Mouse (Mus musculus) right cerebral cortex, postnatal 25 days (tissue): ENCODE results near the gene Zfr.

Source experiments
- DNase-seq: peaks from one replicate; pipeline ENCODE4 v3.0.0; 2022

The Zfr gene

DNA sequence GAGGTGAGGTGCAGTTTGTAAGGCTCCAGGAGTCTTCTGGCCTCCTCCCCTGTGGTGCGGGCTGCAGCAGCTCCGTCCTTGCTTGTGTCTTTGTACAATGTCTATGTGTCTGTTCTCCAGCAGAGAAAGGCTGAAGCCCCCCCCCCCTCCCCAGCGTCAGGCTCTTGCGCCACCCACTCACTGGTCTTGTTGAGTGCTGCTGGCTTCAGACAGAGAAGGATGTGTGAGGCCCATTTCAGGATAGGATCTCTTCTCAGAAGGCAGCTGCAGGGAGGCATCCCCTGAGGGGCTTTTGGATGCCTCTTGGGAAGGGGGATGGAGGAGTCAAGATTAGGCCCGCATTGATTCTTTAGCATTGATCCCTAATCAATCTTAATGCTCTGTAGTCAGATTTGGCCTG, 100.2 kb downstream of the Zfr start:
- no peak for DNase-seq

DNA sequence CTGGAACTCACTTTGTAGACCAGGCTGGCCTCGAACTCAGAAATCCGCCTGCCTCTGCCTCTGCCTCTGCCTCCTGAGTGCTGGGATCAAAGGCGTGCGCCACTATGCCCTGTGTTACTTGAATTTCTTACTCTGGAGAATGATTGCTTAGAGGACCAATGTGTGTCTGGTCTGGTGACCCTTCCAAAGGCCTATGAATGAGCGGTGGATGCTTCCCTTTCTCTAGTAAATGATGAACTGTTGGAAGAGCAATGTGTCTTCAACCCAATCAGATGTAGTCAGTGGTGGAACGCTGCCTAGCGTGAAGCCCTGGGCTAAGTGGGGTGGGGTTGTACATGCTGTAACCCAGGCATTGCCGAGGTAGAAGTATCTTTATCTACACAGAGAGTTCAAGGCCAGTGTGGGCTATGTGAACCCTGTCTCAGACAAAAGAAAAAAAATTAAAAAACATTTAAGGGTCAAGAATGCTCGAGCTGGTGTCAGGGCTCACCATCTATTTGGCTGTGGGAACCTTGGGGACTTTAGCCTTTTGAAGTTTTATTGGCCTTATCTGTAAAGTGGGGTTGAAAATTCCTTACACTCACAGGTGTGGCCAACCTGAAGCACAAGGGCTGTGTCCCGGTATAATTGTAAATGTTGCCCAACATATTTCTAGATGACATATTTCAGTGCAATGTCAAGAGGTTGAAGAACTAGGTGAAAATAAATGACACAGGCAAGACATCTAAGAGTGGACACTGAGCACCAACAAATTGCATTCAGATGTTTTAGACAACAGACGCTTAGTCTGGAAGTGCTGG, 101.2 kb downstream of the Zfr start:
- no peak for DNase-seq

DNA sequence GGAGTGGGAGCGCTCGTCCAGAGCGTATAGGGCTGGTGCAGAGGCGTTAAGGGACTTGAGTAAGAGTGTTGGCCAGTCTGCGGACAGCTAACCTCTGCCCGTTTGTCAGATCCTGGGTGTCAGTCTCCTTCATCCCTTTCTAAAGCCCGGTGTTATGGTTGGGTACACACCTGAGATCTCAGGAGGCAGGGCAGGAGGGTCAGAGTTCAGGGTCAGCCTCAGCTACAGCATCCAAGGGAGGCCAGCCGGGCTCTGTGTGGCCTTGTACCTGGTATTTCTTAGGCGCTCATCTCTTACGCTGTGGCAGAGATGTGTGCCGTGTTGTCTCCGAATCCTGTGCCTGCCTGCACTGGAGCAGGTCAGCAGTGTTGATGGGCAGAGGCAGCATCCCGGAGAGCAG, 103.5 kb downstream of the Zfr start:
- no peak for DNase-seq

DNA sequence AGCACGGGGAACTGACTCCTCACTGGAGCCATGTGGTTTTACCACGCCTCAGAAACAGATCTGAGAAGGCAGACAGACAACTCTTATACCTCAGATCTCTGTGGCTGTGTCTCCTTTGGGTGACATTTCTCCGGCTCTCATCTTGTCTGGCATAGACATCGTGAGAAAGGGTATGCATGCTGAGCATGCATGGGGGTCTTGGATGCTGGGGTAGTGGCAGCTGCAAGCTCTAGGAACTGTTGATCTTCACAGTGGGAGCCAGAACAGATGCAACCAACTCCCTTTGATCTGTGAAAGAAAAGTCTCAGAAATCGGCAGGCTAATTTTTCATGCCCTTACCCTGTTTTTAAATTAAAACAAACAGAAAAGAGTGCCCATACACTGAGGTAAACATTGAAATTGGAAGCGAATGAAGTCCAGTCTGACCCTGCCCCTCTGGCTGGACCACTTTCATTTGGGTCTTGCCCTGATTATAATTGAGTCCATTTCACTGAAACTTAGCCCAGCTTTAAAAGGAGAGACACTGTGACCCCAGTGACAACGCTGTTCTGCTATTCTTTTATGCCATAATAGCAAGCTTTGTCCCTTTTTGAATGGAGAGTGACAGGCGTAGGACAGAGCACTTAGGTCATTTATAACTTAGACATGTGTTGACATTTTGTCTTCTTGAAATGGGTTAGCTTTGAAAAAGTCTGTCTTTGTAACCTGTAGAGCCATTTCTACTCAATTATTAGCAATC, 105.1 kb downstream of the Zfr start:
- no peak for DNase-seq

DNA sequence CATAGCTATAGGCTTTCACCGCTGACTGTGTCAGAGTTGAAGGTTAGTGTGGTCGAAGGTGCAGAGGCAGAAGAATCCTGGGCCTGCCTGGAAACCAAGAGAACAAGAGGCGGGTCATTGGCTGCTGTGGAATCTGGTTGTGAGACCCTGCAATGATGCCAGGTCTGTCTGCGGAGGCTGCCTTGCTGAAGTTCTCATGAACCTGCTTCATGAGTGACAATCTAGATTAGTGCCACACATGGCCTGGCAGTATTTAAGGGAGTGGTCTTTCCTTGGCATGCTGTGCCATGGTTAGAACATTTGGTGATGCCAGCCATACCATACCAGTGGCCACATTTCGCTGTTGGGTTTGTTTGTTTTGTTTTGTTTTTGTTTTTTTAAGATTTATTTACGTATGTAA, 105.8 kb downstream of the Zfr start:
- DNase-seq, result no peak

DNA sequence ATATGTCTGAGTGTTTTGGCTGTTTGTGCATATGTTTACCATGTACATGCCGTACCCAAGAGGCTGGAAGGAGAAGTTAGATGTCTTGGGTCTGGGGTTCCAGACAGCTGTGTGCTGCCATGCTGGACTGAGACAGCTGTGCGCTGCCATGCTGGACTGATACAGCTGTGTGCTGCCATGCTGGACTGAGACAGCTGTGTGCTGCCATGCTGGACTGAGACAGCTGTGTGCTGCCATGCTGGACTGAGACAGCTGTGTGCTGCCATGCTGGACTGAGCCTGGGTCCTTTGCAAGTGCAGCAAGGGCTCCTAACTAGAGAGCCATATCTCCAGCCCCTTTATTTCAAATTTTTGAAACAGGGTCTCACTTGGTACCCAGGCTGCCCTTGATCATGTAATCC, 106.6 kb downstream of the Zfr start:
- DNase-seq, result no peak

DNA sequence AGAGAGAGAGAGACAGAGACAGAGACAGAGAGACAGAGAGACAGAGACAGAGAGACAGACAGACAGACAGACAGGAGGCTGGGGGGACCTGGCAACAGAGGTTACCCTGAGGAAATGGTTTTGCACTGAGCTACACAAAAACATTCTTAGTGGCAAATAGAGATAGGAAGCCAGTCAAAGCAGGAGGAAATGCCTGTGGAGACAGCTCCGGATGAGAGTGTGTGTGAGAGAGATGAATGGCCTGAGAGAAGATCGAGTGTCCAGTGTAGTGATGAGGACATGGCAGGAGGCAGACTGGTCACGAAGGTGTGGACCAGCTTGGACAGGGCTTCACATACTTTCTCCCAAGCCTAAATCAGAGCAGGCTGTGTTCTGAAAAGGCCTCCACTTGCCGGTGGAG, 107.4 kb downstream of the Zfr start:
- DNase-seq, result no peak

DNA sequence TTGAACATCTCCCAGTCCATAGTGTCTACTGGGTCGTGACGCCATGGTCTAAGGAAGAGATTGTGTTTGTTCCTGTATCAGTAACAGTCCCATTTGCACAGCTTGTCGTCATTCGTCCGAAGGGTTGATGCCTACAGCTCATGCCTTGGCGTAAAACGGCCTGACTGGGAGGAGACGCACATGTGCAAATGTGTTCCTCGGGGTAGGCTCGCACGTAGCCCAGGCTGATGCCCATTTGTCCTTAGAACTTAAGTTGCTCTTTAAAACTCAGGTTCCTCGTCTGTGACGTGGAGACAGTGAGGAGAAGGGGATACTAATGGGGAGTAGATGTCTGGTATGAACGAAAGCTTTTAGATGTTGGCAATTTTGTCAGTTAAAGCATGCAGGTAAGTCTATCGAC, 109.3 kb downstream of the Zfr start:
- no peak for DNase-seq

DNA sequence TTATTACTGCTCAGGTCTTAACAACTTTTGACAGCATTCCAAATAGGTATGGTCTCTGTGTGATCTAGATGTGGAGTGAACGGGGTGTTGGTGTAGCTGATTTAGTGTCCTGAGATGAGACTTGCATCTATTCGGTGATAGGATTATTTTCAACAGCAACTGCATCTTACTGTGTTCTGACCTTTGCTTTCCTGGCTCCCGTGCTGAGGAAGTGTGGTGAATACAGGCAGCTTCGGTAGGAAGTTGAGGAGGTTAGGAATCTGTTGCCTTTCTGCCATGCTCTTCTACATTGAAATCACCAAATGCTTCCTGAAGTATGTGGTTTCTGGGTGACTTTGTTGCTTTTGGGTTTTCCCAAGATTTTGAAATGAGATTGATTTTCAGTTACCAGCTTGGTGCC, 109.7 kb downstream of the Zfr start:
- DNase-seq, result no peak

DNA sequence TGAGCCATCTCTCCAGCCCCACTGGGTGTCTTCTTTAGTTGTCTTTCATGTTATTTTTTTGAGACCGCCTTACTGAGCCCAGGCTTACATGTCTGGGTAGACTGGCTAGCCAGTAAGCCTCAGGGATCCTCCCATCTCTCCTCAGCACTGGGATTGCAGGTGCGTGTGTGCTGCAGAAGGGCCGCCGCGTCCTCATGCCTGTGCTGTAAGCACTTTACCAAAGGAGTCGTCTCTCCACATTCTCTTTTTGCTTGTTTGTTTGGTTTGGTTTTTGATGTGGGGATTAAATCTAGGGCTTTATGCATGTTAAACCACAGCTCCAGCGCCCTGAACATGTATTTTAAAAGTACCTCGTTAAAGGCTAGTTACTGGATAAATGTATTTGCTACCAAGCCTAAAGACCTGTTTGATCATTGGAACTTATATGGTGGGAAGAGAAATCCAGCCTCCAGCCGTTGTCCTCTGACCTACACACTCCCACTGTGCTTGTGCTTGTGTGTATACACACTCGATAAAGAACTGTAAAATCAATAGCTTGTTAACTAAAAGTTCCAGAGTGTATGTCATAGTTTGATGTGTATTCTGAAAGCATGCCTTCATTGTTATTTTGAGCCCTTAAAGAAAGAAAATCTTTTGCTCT, 112.1 kb downstream of the Zfr start:
- DNase-seq, result no peak

DNA sequence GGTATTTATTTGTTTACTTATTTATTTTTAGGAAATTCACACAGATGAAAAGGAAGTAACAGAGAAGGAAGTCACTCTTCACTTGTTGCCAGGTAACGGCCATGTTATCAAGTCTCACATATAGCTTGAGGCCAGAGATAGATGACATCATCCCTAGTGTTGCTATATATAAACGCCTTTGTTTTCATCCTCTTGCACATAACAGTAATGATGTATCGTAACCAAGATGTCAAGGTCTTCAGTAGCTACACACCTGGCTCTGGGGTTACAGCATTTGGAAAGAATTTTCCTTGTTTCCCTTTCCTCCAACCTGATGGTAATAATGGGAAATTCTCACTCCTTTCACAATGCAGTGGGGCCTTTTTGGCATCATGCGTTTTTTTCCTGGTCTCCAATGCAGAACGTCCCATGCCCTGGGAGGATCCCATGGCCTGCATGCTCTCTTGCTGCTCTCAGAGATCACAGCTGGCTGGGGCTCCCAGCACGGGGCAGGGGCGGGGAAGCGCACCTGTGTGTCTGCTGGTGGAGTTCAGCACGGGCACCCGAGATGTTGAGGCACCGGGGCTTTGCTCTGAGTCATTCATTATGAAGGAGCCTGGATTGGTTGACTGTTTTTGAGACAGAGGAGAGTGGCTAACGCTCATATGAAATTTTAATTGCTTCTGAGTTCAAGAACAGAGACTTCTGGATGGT, 112.8 kb downstream of the Zfr start:
- DNase-seq, result no peak

DNA sequence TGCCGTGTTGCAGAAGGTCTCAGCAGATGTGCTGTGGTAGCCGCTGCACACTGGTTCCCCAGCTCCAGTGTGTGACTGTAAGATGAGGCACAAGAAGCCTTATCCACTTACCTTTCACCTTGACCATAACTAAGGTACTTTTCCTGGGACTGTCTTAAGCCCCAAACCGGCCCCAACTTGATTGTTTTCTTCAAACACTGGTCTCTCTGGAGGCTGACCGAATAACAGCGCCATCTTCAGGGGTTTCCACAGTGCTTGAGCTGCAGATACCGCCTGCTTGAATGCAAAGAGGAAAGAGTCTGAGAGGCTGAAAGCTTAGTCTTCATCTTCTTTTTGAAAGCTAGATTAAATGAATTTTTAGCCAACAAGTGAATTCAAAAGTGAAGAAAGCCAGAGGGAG, 113.8 kb downstream of the Zfr start:
- DNase-seq, result no peak

DNA sequence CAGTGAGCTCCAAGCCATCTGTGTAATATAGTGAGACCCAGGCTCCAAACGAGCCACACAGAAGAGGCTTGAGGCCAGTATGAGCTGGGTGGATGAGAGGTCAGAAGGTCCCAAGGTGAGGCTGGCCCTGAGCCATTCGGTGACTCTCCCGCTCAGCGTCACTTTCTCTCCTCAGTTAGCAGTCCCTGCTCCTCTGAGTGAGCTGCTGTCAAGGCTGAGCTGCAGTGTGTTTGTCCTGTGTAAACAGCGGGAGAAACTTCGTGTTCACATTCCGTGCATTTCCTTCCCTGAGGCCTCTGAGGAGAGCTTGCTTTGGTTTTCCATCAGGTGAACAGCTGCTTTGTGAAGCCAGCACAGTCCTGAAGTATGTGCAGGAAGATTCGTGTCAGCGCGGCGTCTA, 114.8 kb downstream of the Zfr start:
- no peak for DNase-seq

DNA sequence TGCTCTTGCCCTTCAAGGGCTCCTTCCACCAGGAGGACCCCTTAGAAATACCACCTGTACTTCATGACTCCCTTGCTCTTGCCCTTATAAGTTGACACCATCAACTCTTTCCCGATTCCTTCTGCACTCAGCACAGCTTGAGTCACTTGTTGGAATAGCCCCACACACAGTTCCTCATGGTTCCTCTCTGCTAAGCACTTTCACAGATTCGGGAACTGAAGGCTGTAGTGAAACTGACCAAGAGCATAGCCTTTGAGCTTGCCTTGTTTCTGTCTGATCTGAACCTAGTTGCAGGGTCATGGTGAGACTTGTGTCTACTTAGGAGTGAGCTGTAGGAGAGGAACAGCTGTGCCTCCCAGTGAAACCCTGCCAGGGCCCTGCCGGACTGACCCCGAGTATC, 115.4 kb downstream of the Zfr start:
- no peak for DNase-seq
